Mouse (Mus musculus): ENCODE data around the gene Mtx3.

The Mtx3 gene

GRCm38 (mm10) chr13:92884206-92884605, 39.6 kb downstream of the Mtx3 start:
- DNase-seq (ENCODE audit: low spot score): no peak

- DNase-seq (ENCODE audit: low spot score): no peak
Observed at GRCm38 (mm10) chr13:92884930-92885329, 40.4 kb downstream of the Mtx3 start.

- DNase-seq (ENCODE audit: low spot score): no peak
Observed at GRCm38 (mm10) chr13:92899087-92899486, 54.5 kb downstream of the Mtx3 start.

- DNase-seq (ENCODE audit: low spot score): no peak
Observed at GRCm38 (mm10) chr13:92903291-92903690, 58.7 kb downstream of the Mtx3 start.

GRCm38 (mm10) chr13:92905944-92906343, 61.4 kb downstream of the Mtx3 start:
- DNase-seq (ENCODE audit: low spot score): no peak

- no peak for DNase-seq (ENCODE audit: low spot score)
Observed at GRCm38 (mm10) chr13:92907366-92907765, 62.8 kb downstream of the Mtx3 start.
